Mouse (Mus musculus): ENCODE data around the gene Rars. TPM values are rescaled to one million over a fixed set of nuclear protein-coding genes. Genes with fewer than 3 reads are reported as not detected.

The Rars gene
- polyA plus RNA-seq, 1 experiment from 2014 or later = 88.4 TPM

MicroRNA genes within 50 kb of the gene (microRNA counts, 519-probe panel; counts per million panel counts)
- microRNA mmu-miR-103 = 4,695 counts per million, percentile 91 among the panel's probes with 10 or more counts

Small RNAs within 50 kb of the gene (microRNA-seq; reads per million reads assigned to microRNA genes)
- 1.7 reads per million, percentile 2 among the genes with 10 or more reads in this experiment for gene Mir103-1

Other genes with a start within 250 kb of the Rars start
- gene Pank3, start 65.0 kb downstream of the Rars start, polyA plus RNA-seq (2015; fragmentation: Nextera tagmentation; extraction: Ambion mirVana) = 15.6 and 18.0 TPM in 2 replicates
- not detected in 2 replicates for gene Fbll1, start 35.6 kb downstream of the Rars start, polyA plus RNA-seq (2015; fragmentation: Nextera tagmentation; extraction: Ambion mirVana)
- gene Wwc1, start 146.0 kb upstream of the Rars start, polyA plus RNA-seq (2015; fragmentation: Nextera tagmentation; extraction: Ambion mirVana) = 3.1 and 4.6 TPM in 2 replicates

All from limb, embryonic 13.5 days (tissue).